Mouse (Mus musculus) C2C12 (cell line): ENCODE results near the gene Zbtb24. TPM values are rescaled to one million over a fixed set of nuclear protein-coding genes. Genes with fewer than 3 reads are reported as not detected.
"Not testable (repeated sequence)": the region's sequence is repeated elsewhere in the genome, so short reads cannot be mapped to it uniquely, and the experiment has no call there.

ENCODE experiments used
- H3K27me3 ChIP-seq: one replicate; pipeline ENCODE4 v1.6.1; 2011; ENCODE audit not compliant: control insufficient read depth, insufficient read depth, insufficient read length
- H3K36me3 ChIP-seq: one replicate; pipeline ENCODE4 v1.6.1; 2011; ENCODE audit not compliant: control insufficient read depth, insufficient read depth
- H3K4me3 ChIP-seq: one replicate; pipeline ENCODE4 v1.5.1; 2011; ENCODE audit warnings: mild to moderate bottlenecking, control low read depth; ENCODE audit not compliant: poor library complexity, insufficient read depth, severe bottlenecking
- H3K79me2 ChIP-seq: one replicate; pipeline ENCODE4 v1.6.1; 2011; ENCODE audit not compliant: control insufficient read depth, insufficient read depth
- H3K79me3 ChIP-seq: one replicate; pipeline ENCODE4 v1.6.1; 2011; ENCODE audit warnings: low read depth, control low read depth
- H3ac ChIP-seq: one replicate; pipeline ENCODE3; 2011; ENCODE audit warnings: low read depth; ENCODE audit not compliant: control insufficient read depth, insufficient read length
- CEBPB ChIP-seq: IDR thresholded peaks from one replicate; pipeline ENCODE4 v1.6.1; 2011; ENCODE audit warnings: low read depth, mild to moderate bottlenecking, control low read depth, moderate library complexity
- CTCF ChIP-seq: IDR thresholded peaks from one replicate; pipeline ENCODE4 v1.5.1; 2011; ENCODE audit not compliant: control insufficient read depth, insufficient read depth, insufficient read length
- FOSL1 ChIP-seq: IDR thresholded peaks from one replicate; pipeline ENCODE4 v1.8.0; 2011; ENCODE audit warnings: mild to moderate bottlenecking, low read length; ENCODE audit not compliant: poor library complexity, insufficient read depth, severe bottlenecking
- MAX ChIP-seq: IDR thresholded peaks from one replicate; pipeline ENCODE4 v1.6.1; 2011; ENCODE audit warnings: mild to moderate bottlenecking, control low read depth
- MYOD1 ChIP-seq: IDR thresholded peaks from one replicate; pipeline ENCODE4 v1.6.1; 2011; ENCODE audit warnings: low read depth; ENCODE audit not compliant: control insufficient read depth, insufficient read length
- MYOG ChIP-seq: IDR thresholded peaks from one replicate; pipeline ENCODE4 v1.6.1; 2011; ENCODE audit not compliant: control insufficient read depth, insufficient read length; ENCODE audit errors: extremely low read depth
- USF1 ChIP-seq: IDR thresholded peaks from one replicate; pipeline ENCODE4 v1.6.1; 2011; ENCODE audit warnings: low read depth, mild to moderate bottlenecking, control low read depth, moderate library complexity
- long read RNA-seq, 2 experiments: library from polyadenylated mRNA; unstranded; transcript quantifications; one replicate each; pipeline ENCODE4 v2.0.0; 2019 to 2020
- polyA plus RNA-seq: library from polyadenylated mRNA; unstranded; fragments of >200 nt; fragmentation: generic; extraction: Trizol; gene quantifications from one replicate; pipeline ENCODE4 v1.2.1, GENCODE M21; 2012; ENCODE audit warnings: missing spikeins

Gene Zbtb24
- 5.7 TPM for polyA plus RNA-seq
- long read RNA-seq, experiment 1, partial matches to known transcripts = 0 of 4 reads
- long read RNA-seq, experiment 1, other reads (novel, unspliced or antisense) = 0 of 4 reads
- long read RNA-seq, experiment 2, transcript Zbtb24-201 (7 exons, 2,844 nt) = major isoform, 42 of 66 reads
- long read RNA-seq, experiment 2, transcript Zbtb24-205 (2 exons, 2,476 nt) = minor isoform, 14 of 66 reads
- long read RNA-seq, experiment 2, partial matches to known transcripts = 1 of 66 reads
- long read RNA-seq, experiment 2, other reads (novel, unspliced or antisense) = 9 of 66 reads

- TF ChIP-seq CTCF (no peak), MAX (peak; percentile 61), USF1 (peak; percentile 99)
- Histone ChIP-seq H3K4me3 (peak within 1 kb of the TSS; percentile 82), H3K27me3 (peaks cover 6% of the 10 kb centered on the region), H3K79me3 (peaks cover 8% of the 10 kb centered on the region), H3ac (peak within 1 kb of the TSS; percentile 99), H3K36me3 (peaks cover 2% of the 10 kb centered on the region), H3K79me2 (peaks cover 21% of the 10 kb centered on the region)
Measured at GRCm38 (mm10) chr10:41450137-41450670, at the start of gene Zbtb24. TSS of gene Zbtb24 (plus strand) at chr10:41450383.

GRCm38 (mm10) chr10:41401097-41401496, 49.1 kb upstream of the Zbtb24 start:
- Histone ChIP-seq H3K36me3 (no peaks in the 10 kb centered on the region), H3K27me3 (no peaks in the 10 kb centered on the region), H3ac (no peak overlapping the region), H3K79me2 (no peaks in the 10 kb centered on the region), H3K79me3 (no peaks in the 10 kb centered on the region), H3K4me3 (no peak overlapping the region)
- no peak for TF ChIP-seq CEBPB
- no peak for TF ChIP-seq CTCF
- TF ChIP-seq MYOD1 = no peak
- no peak for TF ChIP-seq FOSL1
- TF ChIP-seq MAX = no peak
- no peak for TF ChIP-seq MYOG
- no peak for TF ChIP-seq USF1

GRCm38 (mm10) chr10:41403364-41403763, 46.8 kb upstream of the Zbtb24 start:
- no peaks in the 10 kb centered on the region for H3K79me2 ChIP-seq
- H3ac ChIP-seq = no peak overlapping the region
- TF ChIP-seq USF1 (no peak), CTCF (no peak), MAX (no peak), FOSL1 (no peak), MYOD1 (no peak), CEBPB (no peak), MYOG (no peak)
- no peaks in the 10 kb centered on the region for H3K79me3 ChIP-seq
- no peaks in the 10 kb centered on the region for H3K27me3 ChIP-seq
- no peaks in the 10 kb centered on the region for H3K36me3 ChIP-seq
- no peak overlapping the region for H3K4me3 ChIP-seq

GRCm38 (mm10) chr10:41403893-41404612, 46.1 kb upstream of the Zbtb24 start:
- no peaks in the 10 kb centered on the region for H3K79me3 ChIP-seq
- TF ChIP-seq MYOG (no peak), MAX (no peak), CEBPB (no peak), CTCF (no peak), MYOD1 (no peak), USF1 (no peak), FOSL1 (no peak)
- H3ac ChIP-seq = no peak overlapping the region
- H3K4me3 ChIP-seq = no peak overlapping the region
- no peaks in the 10 kb centered on the region for H3K79me2 ChIP-seq
- no peaks in the 10 kb centered on the region for H3K27me3 ChIP-seq
- H3K36me3 ChIP-seq = no peaks in the 10 kb centered on the region

- H3K36me3 ChIP-seq, H3K27me3 ChIP-seq, H3K79me2 ChIP-seq, H3K4me3 ChIP-seq, H3ac ChIP-seq, H3K79me3 ChIP-seq: not testable (repeated sequence)
Measured at GRCm38 (mm10) chr10:41410176-41410575, 40.0 kb upstream of the Zbtb24 start.

GRCm38 (mm10) chr10:41410821-41411220, 39.4 kb upstream of the Zbtb24 start:
- not testable (repeated sequence) for H3K27me3 ChIP-seq, H3K79me3 ChIP-seq, H3K4me3 ChIP-seq, H3ac ChIP-seq, H3K36me3 ChIP-seq, H3K79me2 ChIP-seq

GRCm38 (mm10) chr10:41413471-41413870, 36.7 kb upstream of the Zbtb24 start:
- H3ac ChIP-seq, H3K4me3 ChIP-seq, H3K27me3 ChIP-seq, H3K36me3 ChIP-seq, H3K79me2 ChIP-seq, H3K79me3 ChIP-seq: not testable (repeated sequence)

GRCm38 (mm10) chr10:41415368-41415767, 34.8 kb upstream of the Zbtb24 start:
- not testable (repeated sequence) for H3K79me3 ChIP-seq, H3ac ChIP-seq, H3K79me2 ChIP-seq

More at GRCm38 (mm10) chr10:41415368-41415767, 34.8 kb upstream of the Zbtb24 start:
- H3K4me3 ChIP-seq, H3K27me3 ChIP-seq, H3K36me3 ChIP-seq: not testable (repeated sequence)
